Mouse (Mus musculus): ENCODE data around the gene Kcnj1. TPM values are rescaled to one million over a fixed set of nuclear protein-coding genes. Genes with fewer than 3 reads are reported as not detected.

Gene Kcnj1
- polyA plus RNA-seq, 1 experiment from 2014 or later, result not detected

GRCm38 (mm10) chr9:32405191-32405925 lies 33.1 kb downstream of the Kcnj1 start:
- no peak overlapping the region for H3K27ac ChIP-seq (ENCODE audit: low read length)
- no peak overlapping the region for H3K4me2 ChIP-seq (replicated peaks; ENCODE audit: low read depth, low read length)
- H3K9me3 ChIP-seq (ENCODE audit: control insufficient read depth, low read depth, low read length), result no peaks in the 10 kb centered on the region
- H3K9ac ChIP-seq (replicated peaks; ENCODE audit: low read depth, low read length), result no peak overlapping the region
- 0 out of 2 replicates have a peak, but pooled peaks cover 7% of the 10 kb centered on the region for H3K4me1 ChIP-seq (ENCODE audit: control insufficient read depth, insufficient read depth, low read length)
- H3K4me3 ChIP-seq (ENCODE audit: low read depth, low read length), result no peak overlapping the region
- ATAC-seq (ENCODE audit: insufficient number of reproducible peaks, insufficient read depth, low FRiP score, low read depth), result no peak
- no peaks in the 10 kb centered on the region for H3K27me3 ChIP-seq (ENCODE audit: control insufficient read depth, insufficient read depth, low read length)
- no peaks in the 10 kb centered on the region for H3K36me3 ChIP-seq (ENCODE audit: control insufficient read depth, insufficient read depth, low read length)
- 39% methylated on average over 11 of the region's 11 CpGs for WGBS

- no peaks in the 10 kb centered on the region for H3K9me3 ChIP-seq (ENCODE audit: control insufficient read depth, low read depth, low read length)
- H3K4me2 ChIP-seq (replicated peaks; ENCODE audit: low read depth, low read length), result peak overlapping the region; percentile 94
- no peaks in the 10 kb centered on the region for H3K27me3 ChIP-seq (ENCODE audit: control insufficient read depth, insufficient read depth, low read length)
- no peak overlapping the region for H3K9ac ChIP-seq (replicated peaks; ENCODE audit: low read depth, low read length)
- H3K4me3 ChIP-seq (ENCODE audit: low read depth, low read length), result peak overlapping the region; percentile 37
- no peaks in the 10 kb centered on the region for H3K36me3 ChIP-seq (ENCODE audit: control insufficient read depth, insufficient read depth, low read length)
- no peak overlapping the region for H3K27ac ChIP-seq (ENCODE audit: low read length)
- no peak for ATAC-seq (ENCODE audit: insufficient number of reproducible peaks, insufficient read depth, low FRiP score, low read depth)
- 0 out of 2 replicates have a peak, but pooled peaks cover 5% of the 10 kb centered on the region for H3K4me1 ChIP-seq (ENCODE audit: control insufficient read depth, insufficient read depth, low read length)
- WGBS, result 17% methylated on average over 8 of the region's 8 CpGs
Measured at GRCm38 (mm10) chr9:32408730-32409059, 36.4 kb downstream of the Kcnj1 start.

- no peak overlapping the region for H3K27ac ChIP-seq (ENCODE audit: low read length)
- H3K9ac ChIP-seq (replicated peaks; ENCODE audit: low read depth, low read length), result peak overlapping the region; percentile 29; the same call in 1 of the 2 replicates
- 3% methylated on average over 47 of the region's 47 CpGs for WGBS
- H3K36me3 ChIP-seq (ENCODE audit: control insufficient read depth, insufficient read depth, low read length), result no peaks in the 10 kb centered on the region
- no peaks in the 10 kb centered on the region for H3K27me3 ChIP-seq (ENCODE audit: control insufficient read depth, insufficient read depth, low read length)
- H3K4me1 ChIP-seq (ENCODE audit: control insufficient read depth, insufficient read depth, low read length), result 0 out of 2 replicates have a peak, but pooled peaks cover 5% of the 10 kb centered on the region
- peak overlapping the region; percentile 37 for H3K4me3 ChIP-seq (ENCODE audit: low read depth, low read length)
- H3K9me3 ChIP-seq (ENCODE audit: control insufficient read depth, low read depth, low read length), result no peaks in the 10 kb centered on the region
- no peak for ATAC-seq (ENCODE audit: insufficient number of reproducible peaks, insufficient read depth, low FRiP score, low read depth)
- peak overlapping the region; percentile 94 for H3K4me2 ChIP-seq (replicated peaks; ENCODE audit: low read depth, low read length)
Measured at GRCm38 (mm10) chr9:32409060-32409961, 37.0 kb downstream of the Kcnj1 start.

GRCm38 (mm10) chr9:32410671-32411070 lies 38.4 kb downstream of the Kcnj1 start:
- H3K4me3 ChIP-seq (ENCODE audit: low read depth, low read length), result no peak overlapping the region
- H3K4me1 ChIP-seq (ENCODE audit: control insufficient read depth, insufficient read depth, low read length), result 0 out of 2 replicates have a peak, but pooled peaks cover 5% of the 10 kb centered on the region
- no peaks in the 10 kb centered on the region for H3K36me3 ChIP-seq (ENCODE audit: control insufficient read depth, insufficient read depth, low read length)
- H3K4me2 ChIP-seq (replicated peaks; ENCODE audit: low read depth, low read length), result no peak overlapping the region
- no peak overlapping the region for H3K27ac ChIP-seq (ENCODE audit: low read length)
- H3K9me3 ChIP-seq (ENCODE audit: control insufficient read depth, low read depth, low read length), result no peaks in the 10 kb centered on the region
- H3K9ac ChIP-seq (replicated peaks; ENCODE audit: low read depth, low read length), result no peak overlapping the region
- H3K27me3 ChIP-seq (ENCODE audit: control insufficient read depth, insufficient read depth, low read length), result no peaks in the 10 kb centered on the region
- WGBS, result 91% methylated on average over 5 of the region's 5 CpGs
- no peak for ATAC-seq (ENCODE audit: insufficient number of reproducible peaks, insufficient read depth, low FRiP score, low read depth)

GRCm38 (mm10) chr9:32411507-32411906 lies 39.2 kb downstream of the Kcnj1 start:
- Histone ChIP-seq H3K4me1 (ENCODE audit: control insufficient read depth, insufficient read depth, low read length) (0 out of 2 replicates have a peak, but pooled peaks cover 5% of the 10 kb centered on the region), H3K4me2 (replicated peaks; ENCODE audit: low read depth, low read length) (no peak overlapping the region), H3K27me3 (ENCODE audit: control insufficient read depth, insufficient read depth, low read length) (no peaks in the 10 kb centered on the region), H3K9ac (replicated peaks; ENCODE audit: low read depth, low read length) (no peak overlapping the region), H3K4me3 (ENCODE audit: low read depth, low read length) (no peak overlapping the region), H3K36me3 (ENCODE audit: control insufficient read depth, insufficient read depth, low read length) (no peaks in the 10 kb centered on the region), H3K27ac (ENCODE audit: low read length) (no peak overlapping the region), H3K9me3 (ENCODE audit: control insufficient read depth, low read depth, low read length) (no peaks in the 10 kb centered on the region)
- no peak for ATAC-seq (ENCODE audit: insufficient number of reproducible peaks, insufficient read depth, low FRiP score, low read depth)
- WGBS, result 80% methylated on average over 5 of the region's 5 CpGs

- H3K4me3 ChIP-seq (ENCODE audit: low read depth, low read length), result no peak overlapping the region
- 37% methylated on average over 10 of the region's 10 CpGs for WGBS
- no peak overlapping the region; the same call in 1 of the 2 replicates for H3K27ac ChIP-seq (ENCODE audit: low read length)
- no peaks in the 10 kb centered on the region for H3K36me3 ChIP-seq (ENCODE audit: control insufficient read depth, insufficient read depth, low read length)
- 0 out of 2 replicates have a peak, but pooled peaks cover 9% of the 10 kb centered on the region for H3K4me1 ChIP-seq (ENCODE audit: control insufficient read depth, insufficient read depth, low read length)
- no peak for ATAC-seq (ENCODE audit: insufficient number of reproducible peaks, insufficient read depth, low FRiP score, low read depth)
- H3K9ac ChIP-seq (replicated peaks; ENCODE audit: low read depth, low read length), result no peak overlapping the region
- no peak overlapping the region for H3K4me2 ChIP-seq (replicated peaks; ENCODE audit: low read depth, low read length)
- no peaks in the 10 kb centered on the region for H3K27me3 ChIP-seq (ENCODE audit: control insufficient read depth, insufficient read depth, low read length)
- no peaks in the 10 kb centered on the region for H3K9me3 ChIP-seq (ENCODE audit: control insufficient read depth, low read depth, low read length)
Measured at GRCm38 (mm10) chr9:32412836-32413580, 40.7 kb downstream of the Kcnj1 start.

- Histone ChIP-seq H3K4me2 (replicated peaks; ENCODE audit: low read depth, low read length) (no peak overlapping the region), H3K27ac (ENCODE audit: low read length) (no peak overlapping the region), H3K9me3 (ENCODE audit: control insufficient read depth, low read depth, low read length) (no peaks in the 10 kb centered on the region), H3K9ac (replicated peaks; ENCODE audit: low read depth, low read length) (no peak overlapping the region), H3K27me3 (ENCODE audit: control insufficient read depth, insufficient read depth, low read length) (no peaks in the 10 kb centered on the region), H3K36me3 (ENCODE audit: control insufficient read depth, insufficient read depth, low read length) (no peaks in the 10 kb centered on the region), H3K4me3 (ENCODE audit: low read depth, low read length) (no peak overlapping the region), H3K4me1 (ENCODE audit: control insufficient read depth, insufficient read depth, low read length) (0 out of 2 replicates have a peak, but pooled peaks cover 4% of the 10 kb centered on the region)
- ATAC-seq (ENCODE audit: insufficient number of reproducible peaks, insufficient read depth, low FRiP score, low read depth), result no peak
- 73% methylated on average over 1 of the region's 1 CpGs for WGBS
Measured at GRCm38 (mm10) chr9:32414956-32415355, 42.7 kb downstream of the Kcnj1 start.

- H3K27ac ChIP-seq (ENCODE audit: low read length), result no peak overlapping the region
- no peaks in the 10 kb centered on the region for H3K36me3 ChIP-seq (ENCODE audit: control insufficient read depth, insufficient read depth, low read length)
- WGBS, result 87% methylated on average over 3 of the region's 3 CpGs
- ATAC-seq (ENCODE audit: insufficient number of reproducible peaks, insufficient read depth, low FRiP score, low read depth), result no peak
- no peak overlapping the region for H3K4me2 ChIP-seq (replicated peaks; ENCODE audit: low read depth, low read length)
- no peaks in the 10 kb centered on the region for H3K27me3 ChIP-seq (ENCODE audit: control insufficient read depth, insufficient read depth, low read length)
- H3K9me3 ChIP-seq (ENCODE audit: control insufficient read depth, low read depth, low read length), result no peaks in the 10 kb centered on the region
- 0 out of 2 replicates have a peak, but pooled peaks cover 4% of the 10 kb centered on the region for H3K4me1 ChIP-seq (ENCODE audit: control insufficient read depth, insufficient read depth, low read length)
- H3K9ac ChIP-seq (replicated peaks; ENCODE audit: low read depth, low read length), result no peak overlapping the region
- no peak overlapping the region for H3K4me3 ChIP-seq (ENCODE audit: low read depth, low read length)
Measured at GRCm38 (mm10) chr9:32415952-32416351, 43.7 kb downstream of the Kcnj1 start.
